Mouse (Mus musculus): ENCODE data around the gene Fgf4. TPM values are rescaled to one million over a fixed set of nuclear protein-coding genes. Genes with fewer than 3 reads are reported as not detected.
"Not testable (repeated sequence)": the region's sequence is repeated elsewhere in the genome, so short reads cannot be mapped to it uniquely, and the experiment has no call there.

The Fgf4 gene
- total and polyA plus RNA-seq, 2 experiments from 2014 or later = not detected

DNA sequence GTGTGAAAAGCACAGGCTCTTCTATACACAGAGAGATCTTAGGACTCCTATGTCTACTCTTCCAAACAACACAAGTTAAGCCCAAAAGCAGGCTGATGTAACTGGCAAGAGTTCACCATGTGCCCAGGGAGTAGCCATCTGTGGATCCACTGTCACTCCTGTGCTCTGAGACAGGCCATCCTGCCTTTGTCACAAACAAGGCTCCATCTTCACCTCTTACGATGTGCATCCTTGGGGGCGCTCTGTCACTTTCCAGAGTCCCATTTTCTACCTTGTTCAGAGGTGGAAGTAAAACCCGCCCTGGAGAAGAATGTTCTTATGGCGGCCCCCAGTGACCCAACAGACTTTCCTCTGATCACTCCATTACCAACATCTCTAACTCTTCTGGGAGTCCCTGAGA, 47.5 kb downstream of the Fgf4 start:
- 2% methylated on average over 4 of the region's 4 CpGs for WGBS
- ATAC-seq (ENCODE audit: low FRiP score) = no peak
- no peak overlapping the region for H3K27ac ChIP-seq (ENCODE audit: low read depth, low read length)

DNA sequence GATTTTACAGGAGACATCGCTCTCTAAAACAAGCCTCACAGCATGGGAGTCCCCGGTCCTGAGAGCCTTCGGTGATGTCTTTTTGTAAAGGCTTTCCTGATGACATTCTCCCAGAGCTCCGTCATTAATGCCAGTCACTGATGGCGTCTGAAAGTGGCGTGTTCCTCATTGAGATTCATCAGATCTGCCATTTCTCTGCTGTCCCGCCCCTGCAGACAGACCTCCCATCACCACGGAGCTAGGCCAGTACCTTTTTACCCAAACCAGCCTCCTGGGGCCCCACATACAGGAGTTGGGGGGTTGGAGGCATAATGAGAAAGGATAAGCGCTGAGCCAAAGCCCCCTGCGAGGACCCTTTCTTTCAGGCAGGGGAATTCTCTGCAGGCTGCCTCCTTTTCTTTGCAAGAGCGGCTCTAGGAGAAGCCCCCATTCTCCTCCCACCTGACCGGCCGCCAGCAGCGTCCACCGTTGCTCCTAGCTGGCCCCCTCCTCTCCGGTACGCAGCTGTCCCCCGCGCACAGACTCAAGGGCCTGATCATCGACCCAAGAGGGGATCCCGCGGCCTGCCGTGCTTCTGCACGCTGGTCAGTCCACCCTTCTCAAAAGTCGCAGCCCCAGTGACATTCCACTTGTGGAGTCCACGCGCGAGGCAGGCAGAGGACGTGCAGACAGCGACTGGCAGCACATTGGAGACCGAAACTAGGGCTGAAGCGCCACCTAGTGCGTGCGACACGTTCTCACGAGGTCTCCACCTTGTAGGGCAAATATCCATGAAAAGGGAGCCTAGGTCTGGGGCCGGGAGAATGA, 48.3 kb downstream of the Fgf4 start:
- H3K27me3 ChIP-seq (ENCODE audit: insufficient read depth, low read length) = peaks cover 13% of the 10 kb centered on the region
- ATAC-seq (ENCODE audit: low FRiP score) (peak; percentile 83), DNase-seq (ENCODE audit: low spot score) (peak; percentile 87)
- no peak overlapping the region for H3K27ac ChIP-seq (ENCODE audit: low read depth, low read length)
- under 1% methylated on average over 35 of the region's 37 CpGs for WGBS
- peak overlapping the region; percentile 97 for H3K4me2 ChIP-seq (ENCODE audit: low read depth, low read length, poor library complexity, severe bottlenecking)
- H3K4me1 ChIP-seq (ENCODE audit: insufficient read depth, low read length) = peaks cover 5% of the 10 kb centered on the region
- peak overlapping the region; percentile 42 for H3K4me3 ChIP-seq (ENCODE audit: low read depth, low read length)
- no peaks in the 10 kb centered on the region for H3K36me3 ChIP-seq (ENCODE audit: insufficient read depth, low read length)
- peak; percentile 90 for TF ChIP-seq CTCF (IDR thresholded peaks at IDR 0.05)
- no peaks in the 10 kb centered on the region for H3K9me3 ChIP-seq (ENCODE audit: low read length)
- H3K9ac ChIP-seq (replicated peaks; ENCODE audit: low read length, poor library complexity, severe bottlenecking) = peak overlapping the region; percentile 51

More for the DNA sequence above, 47.5 kb downstream of the Fgf4 start:
- Histone ChIP-seq H3K4me2 (ENCODE audit: low read depth, low read length, poor library complexity, severe bottlenecking) (peak overlapping the region; percentile 97), H3K27me3 (ENCODE audit: insufficient read depth, low read length) (peaks cover 13% of the 10 kb centered on the region), H3K9me3 (ENCODE audit: low read length) (no peaks in the 10 kb centered on the region), H3K4me3 (ENCODE audit: low read depth, low read length) (peak overlapping the region; percentile 42), H3K4me1 (ENCODE audit: insufficient read depth, low read length) (peaks cover 5% of the 10 kb centered on the region), H3K9ac (replicated peaks; ENCODE audit: low read length, poor library complexity, severe bottlenecking) (no peak overlapping the region), H3K36me3 (ENCODE audit: insufficient read depth, low read length) (no peaks in the 10 kb centered on the region)
- no peak for TF ChIP-seq CTCF (IDR thresholded peaks at IDR 0.05)
- no peak for DNase-seq (ENCODE audit: low spot score)

DNA sequence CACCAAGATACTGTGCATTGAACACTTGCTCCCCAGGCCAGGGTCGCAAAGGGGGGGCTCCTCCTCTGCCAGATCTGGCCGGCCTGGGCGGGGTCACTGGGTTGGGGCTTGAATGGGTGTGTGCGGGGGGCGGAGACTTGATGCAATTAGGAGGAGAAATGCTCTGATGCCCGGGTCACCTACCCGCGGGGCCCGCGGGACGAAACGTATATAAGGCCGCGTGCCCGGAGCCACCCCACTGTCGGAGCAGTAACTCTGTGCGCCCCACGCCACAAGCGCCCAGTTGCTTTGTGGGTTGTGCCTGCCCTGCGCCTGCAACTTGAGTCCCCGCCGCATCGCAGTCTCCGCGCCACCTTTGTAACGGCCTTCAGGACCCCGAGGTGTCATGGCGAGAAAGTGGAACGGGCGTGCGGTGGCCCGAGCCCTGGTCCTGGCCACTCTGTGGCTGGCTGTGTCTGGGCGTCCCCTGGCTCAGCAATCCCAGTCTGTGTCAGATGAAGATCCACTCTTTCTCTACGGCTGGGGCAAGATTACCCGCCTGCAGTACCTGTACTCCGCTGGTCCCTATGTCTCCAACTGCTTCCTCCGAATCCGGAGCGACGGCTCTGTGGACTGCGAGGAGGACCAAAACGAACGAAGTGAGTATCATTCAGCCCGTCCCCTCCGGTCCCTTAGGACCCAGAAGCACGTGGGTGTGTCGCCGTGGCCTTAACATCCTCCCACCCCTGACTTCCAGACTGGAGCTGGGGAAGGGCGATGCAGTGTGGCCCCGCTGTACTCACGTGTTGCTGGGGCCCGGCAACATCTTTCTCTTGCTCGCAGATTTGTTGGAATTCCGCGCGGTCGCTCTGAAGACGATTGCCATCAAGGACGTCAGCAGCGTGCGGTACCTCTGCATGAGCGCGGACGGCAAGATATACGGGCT, 49.4 kb downstream of the Fgf4 start, which contains the start of gene Fgf15:
Gene Fgf15, plus strand, starts transcription at position 238 of the 925 bp plus-strand sequence.
- H3K36me3 ChIP-seq (ENCODE audit: insufficient read depth, low read length) = no peaks in the 10 kb centered on the region
- H3K4me3 ChIP-seq (ENCODE audit: low read depth, low read length) = peak within 1 kb of the TSS; percentile 42
- peaks cover 5% of the 10 kb centered on the region for H3K4me1 ChIP-seq (ENCODE audit: insufficient read depth, low read length)
- peak within 1 kb of the TSS; percentile 51 for H3K9ac ChIP-seq (replicated peaks; ENCODE audit: low read length, poor library complexity, severe bottlenecking)
- H3K27ac ChIP-seq (ENCODE audit: low read depth, low read length) = no peak within 1 kb of the TSS
- no peak for TF ChIP-seq CTCF (IDR thresholded peaks at IDR 0.05)
- H3K4me2 ChIP-seq (ENCODE audit: low read depth, low read length, poor library complexity, severe bottlenecking) = peak within 1 kb of the TSS; percentile 97
- peaks cover 13% of the 10 kb centered on the region for H3K27me3 ChIP-seq (ENCODE audit: insufficient read depth, low read length)
- no peaks in the 10 kb centered on the region for H3K9me3 ChIP-seq (ENCODE audit: low read length)
- ATAC-seq (ENCODE audit: low FRiP score) (peak; percentile 8; the same call in 1 of the 2 replicates), DNase-seq (ENCODE audit: low spot score) (no peak)
- under 1% methylated on average over 63 of the region's 65 CpGs for whole genome bisulfite sequencing

DNA sequence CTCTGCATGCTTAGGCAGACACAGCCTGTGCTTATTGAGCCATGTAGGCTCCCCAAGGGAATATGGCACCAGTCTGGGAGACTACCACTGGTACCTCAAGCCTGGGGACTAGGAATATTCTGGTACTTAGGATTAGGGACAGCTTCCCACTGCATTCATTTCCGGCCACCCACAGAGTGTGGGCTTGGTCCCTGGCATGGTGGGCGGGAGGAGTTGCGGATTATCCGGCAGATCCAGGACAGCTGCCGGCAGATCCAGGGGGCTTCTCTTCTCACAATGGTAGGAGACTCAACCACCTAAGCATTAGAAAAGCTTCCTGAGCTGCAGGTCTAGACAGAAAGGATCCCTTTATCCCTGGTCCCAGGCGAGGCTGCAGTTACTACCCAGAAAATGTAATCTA, 51.3 kb downstream of the Fgf4 start:
- no peaks in the 10 kb centered on the region for H3K36me3 ChIP-seq (ENCODE audit: insufficient read depth, low read length)
- no peak overlapping the region for H3K4me2 ChIP-seq (ENCODE audit: low read depth, low read length, poor library complexity, severe bottlenecking)
- no peak for TF ChIP-seq CTCF (IDR thresholded peaks at IDR 0.05)
- WGBS = 33% methylated on average over 6 of the region's 6 CpGs
- H3K9me3 ChIP-seq (ENCODE audit: low read length) = no peaks in the 10 kb centered on the region
- H3K4me1 ChIP-seq (ENCODE audit: insufficient read depth, low read length) = peaks cover 5% of the 10 kb centered on the region
- DNase-seq (ENCODE audit: low spot score) (no peak), ATAC-seq (ENCODE audit: low FRiP score) (no peak)
- no peak overlapping the region for H3K4me3 ChIP-seq (ENCODE audit: low read depth, low read length)
- H3K27me3 ChIP-seq (ENCODE audit: insufficient read depth, low read length) = peaks cover 13% of the 10 kb centered on the region
- no peak overlapping the region for H3K27ac ChIP-seq (ENCODE audit: low read depth, low read length)
- no peak overlapping the region for H3K9ac ChIP-seq (replicated peaks; ENCODE audit: low read length, poor library complexity, severe bottlenecking)

DNA sequence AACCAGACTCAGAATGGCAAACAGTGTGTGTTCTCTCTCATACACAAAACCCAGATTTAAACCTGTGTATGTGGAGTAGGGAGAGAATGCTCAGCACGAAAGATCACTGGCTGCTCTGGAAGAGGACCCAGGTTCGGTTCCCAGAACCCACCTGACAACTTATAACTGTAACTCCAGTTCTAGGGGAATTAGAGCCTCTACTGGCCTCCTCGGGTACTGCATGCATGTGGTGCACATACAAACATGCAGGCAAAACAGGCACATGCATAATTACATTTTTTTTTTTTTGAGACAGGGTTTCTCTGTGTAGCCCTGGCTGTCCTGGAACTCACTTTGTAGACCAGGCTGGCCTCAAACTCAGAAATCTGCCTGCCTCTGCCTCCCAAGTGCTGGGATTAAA, 58.3 kb downstream of the Fgf4 start:
- 98% methylated on average over 3 of the region's 3 CpGs for WGBS
- not testable (repeated sequence) for H3K4me3 ChIP-seq (ENCODE audit: low read depth, low read length)
- peak; percentile 27 for TF ChIP-seq CTCF (IDR thresholded peaks at IDR 0.05)

More for the DNA sequence above, 58.3 kb downstream of the Fgf4 start:
- not testable (repeated sequence) for H3K4me1 ChIP-seq (ENCODE audit: insufficient read depth, low read length); H3K36me3 ChIP-seq (ENCODE audit: insufficient read depth, low read length); H3K4me2 ChIP-seq (ENCODE audit: low read depth, low read length, poor library complexity, severe bottlenecking); DNase-seq (ENCODE audit: low spot score); H3K9me3 ChIP-seq (ENCODE audit: low read length); H3K27me3 ChIP-seq (ENCODE audit: insufficient read depth, low read length); H3K27ac ChIP-seq (ENCODE audit: low read depth, low read length); ATAC-seq (ENCODE audit: low FRiP score); H3K9ac ChIP-seq (replicated peaks; ENCODE audit: low read length, poor library complexity, severe bottlenecking)
